Mouse (Mus musculus): ENCODE data around the gene Ptgir.

DNA sequence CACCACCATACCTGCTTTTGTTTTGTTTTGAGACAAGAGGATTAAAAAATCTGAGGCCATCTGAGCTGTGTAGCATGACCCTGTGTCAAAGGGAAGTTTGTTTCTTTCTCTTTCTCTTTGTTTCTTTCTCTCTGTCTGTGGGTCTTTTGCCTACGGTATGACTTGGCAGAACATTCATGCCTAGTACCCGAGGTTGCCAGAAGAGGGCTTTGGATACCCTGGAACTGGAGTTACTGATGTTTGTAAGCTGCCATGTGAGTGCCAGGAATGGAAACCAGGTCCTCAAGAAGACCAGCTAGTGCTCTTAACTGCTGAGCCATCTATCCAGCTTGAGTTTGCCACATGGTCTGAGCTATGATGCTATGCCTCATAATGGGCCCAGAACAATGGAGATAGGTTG lies 22.1 kb downstream of the Ptgir start:
- TF ChIP-seq CTCF (IDR thresholded peaks at IDR 0.05; ENCODE audit: low read depth): no peak
- TF ChIP-seq EP300 (IDR thresholded peaks at IDR 0.05; ENCODE audit: low read depth): no peak

Data from liver, postnatal 0 days (tissue).